Mouse (Mus musculus): ENCODE measurements around the gene Wdsub1.

- TF ChIP-seq POLR2A (IDR thresholded peaks at IDR 0.05; ENCODE audit: borderline replicate concordance, extremely low read depth, low read depth, low read length) (no peak), CTCF (IDR thresholded peaks at IDR 0.05; ENCODE audit: insufficient read depth, low read length) (no peak)
Observed at GRCm38 (mm10) chr2:59812641-59813040, 69.8 kb downstream of the Wdsub1 start.
